Mouse (Mus musculus): ENCODE data around the gene Trim44. TPM values are rescaled to one million over a fixed set of nuclear protein-coding genes. Genes with fewer than 3 reads are reported as not detected.

Trim44 gene
- 30.8 and 33.5 TPM in 2 replicates for polyA plus RNA-seq (2014; fragmentation: Nextera tagmentation; extraction: Ambion mirVana)

- Histone ChIP-seq H3K36me3 (ENCODE audit: control insufficient read depth, insufficient read depth, low read length) (no peaks in the 10 kb centered on the region), H3K4me1 (replicated peaks; ENCODE audit: control insufficient read depth, insufficient read depth, low read length) (peaks cover 26% of the 10 kb centered on the region), H3K4me2 (ENCODE audit: low read length) (peak within 1 kb of the TSS; percentile 40), H3K27ac (ENCODE audit: low read depth) (no peak within 1 kb of the TSS; the same call in 1 of the 2 replicates), H3K27me3 (replicated peaks; ENCODE audit: control insufficient read depth, insufficient read depth, low read length) (no peaks in the 10 kb centered on the region), H3K9me3 (ENCODE audit: control insufficient read depth, low read length) (no peaks in the 10 kb centered on the region), H3K4me3 (ENCODE audit: low read depth, low read length) (no peak within 1 kb of the TSS), H3K9ac (ENCODE audit: low read length) (no peak within 1 kb of the TSS)
- ATAC-seq (replicated peaks; ENCODE audit: low FRiP score, low TSS enrichment, low read depth) (peak; percentile 37; the same call in 1 of the 2 replicates), DNase-seq (ENCODE audit: low spot score) (peak; percentile 62)
- 29% methylated on average over 14 of the region's 14 CpGs for WGBS
Observed at GRCm38 (mm10) chr2:102407363-102408184, at the start of gene Trim44. Trim44 (minus strand) TSS chr2:102407828.

- WGBS: 77% methylated on average over 1 of the region's 1 CpGs
- Histone ChIP-seq H3K9ac (ENCODE audit: low read length) (no peak overlapping the region), H3K4me3 (ENCODE audit: low read depth, low read length) (no peak overlapping the region), H3K9me3 (ENCODE audit: control insufficient read depth, low read length) (no peaks in the 10 kb centered on the region), H3K27ac (ENCODE audit: low read depth) (no peak overlapping the region), H3K27me3 (replicated peaks; ENCODE audit: control insufficient read depth, insufficient read depth, low read length) (no peaks in the 10 kb centered on the region), H3K36me3 (ENCODE audit: control insufficient read depth, insufficient read depth, low read length) (no peaks in the 10 kb centered on the region), H3K4me1 (replicated peaks; ENCODE audit: control insufficient read depth, insufficient read depth, low read length) (peaks cover 11% of the 10 kb centered on the region), H3K4me2 (ENCODE audit: low read length) (no peak overlapping the region)
- no peak for DNase-seq (ENCODE audit: low spot score)
- no peak for ATAC-seq (replicated peaks; ENCODE audit: low FRiP score, low TSS enrichment, low read depth)
Observed at GRCm38 (mm10) chr2:102455126-102455525, 47.5 kb upstream of the Trim44 start.

- Histone ChIP-seq H3K4me2 (ENCODE audit: low read length) (no peak overlapping the region), H3K36me3 (ENCODE audit: control insufficient read depth, insufficient read depth, low read length) (no peaks in the 10 kb centered on the region), H3K27me3 (replicated peaks; ENCODE audit: control insufficient read depth, insufficient read depth, low read length) (no peaks in the 10 kb centered on the region), H3K9me3 (ENCODE audit: control insufficient read depth, low read length) (no peaks in the 10 kb centered on the region), H3K4me3 (ENCODE audit: low read depth, low read length) (no peak overlapping the region), H3K4me1 (replicated peaks; ENCODE audit: control insufficient read depth, insufficient read depth, low read length) (peaks cover 18% of the 10 kb centered on the region), H3K27ac (ENCODE audit: low read depth) (no peak overlapping the region), H3K9ac (ENCODE audit: low read length) (no peak overlapping the region)
- ATAC-seq (replicated peaks; ENCODE audit: low FRiP score, low TSS enrichment, low read depth) (no peak), DNase-seq (ENCODE audit: low spot score) (peak; percentile 60)
- 33% methylated on average over 3 of the region's 3 CpGs for WGBS
Observed at GRCm38 (mm10) chr2:102453447-102453846, 45.8 kb upstream of the Trim44 start.

- DNase-seq (ENCODE audit: low spot score) (peak; percentile 75), ATAC-seq (replicated peaks; ENCODE audit: low FRiP score, low TSS enrichment, low read depth) (peak; percentile 80)
- Histone ChIP-seq H3K4me1 (replicated peaks; ENCODE audit: control insufficient read depth, insufficient read depth, low read length) (peaks cover 22% of the 10 kb centered on the region), H3K9ac (ENCODE audit: low read length) (peak within 1 kb of the TSS; percentile 82), H3K4me3 (ENCODE audit: low read depth, low read length) (peak within 1 kb of the TSS; percentile 73), H3K27me3 (replicated peaks; ENCODE audit: control insufficient read depth, insufficient read depth, low read length) (no peaks in the 10 kb centered on the region), H3K9me3 (ENCODE audit: control insufficient read depth, low read length) (no peaks in the 10 kb centered on the region), H3K36me3 (ENCODE audit: control insufficient read depth, insufficient read depth, low read length) (no peaks in the 10 kb centered on the region), H3K27ac (ENCODE audit: low read depth) (peak within 1 kb of the TSS; percentile 89), H3K4me2 (ENCODE audit: low read length) (peak within 1 kb of the TSS; percentile 99)
- WGBS: under 1% methylated on average over 45 of the region's 49 CpGs
Observed at GRCm38 (mm10) chr2:102451671-102452549, 44.3 kb upstream of the Trim44 start, which contains the start of gene Fjx1. Fjx1 (minus strand) TSS chr2:102452499.

GRCm38 (mm10) chr2:102450761-102451670 is 43.4 kb upstream of the Trim44 start:
- DNase-seq (ENCODE audit: low spot score) (peak; percentile 85), ATAC-seq (replicated peaks; ENCODE audit: low FRiP score, low TSS enrichment, low read depth) (peak; percentile 63)
- Histone ChIP-seq H3K9ac (ENCODE audit: low read length) (peak overlapping the region; percentile 82), H3K9me3 (ENCODE audit: control insufficient read depth, low read length) (no peaks in the 10 kb centered on the region), H3K4me2 (ENCODE audit: low read length) (peak overlapping the region; percentile 99), H3K36me3 (ENCODE audit: control insufficient read depth, insufficient read depth, low read length) (no peaks in the 10 kb centered on the region), H3K4me1 (replicated peaks; ENCODE audit: control insufficient read depth, insufficient read depth, low read length) (peaks cover 22% of the 10 kb centered on the region), H3K27ac (ENCODE audit: low read depth) (peak overlapping the region; percentile 89), H3K4me3 (ENCODE audit: low read depth, low read length) (peak overlapping the region; percentile 73), H3K27me3 (replicated peaks; ENCODE audit: control insufficient read depth, insufficient read depth, low read length) (no peaks in the 10 kb centered on the region)
- WGBS: under 1% methylated on average over 92 of the region's 109 CpGs

GRCm38 (mm10) chr2:102450248-102450760 is 42.7 kb upstream of the Trim44 start:
- Histone ChIP-seq H3K4me3 (ENCODE audit: low read depth, low read length) (peak overlapping the region; percentile 73), H3K4me1 (replicated peaks; ENCODE audit: control insufficient read depth, insufficient read depth, low read length) (peaks cover 22% of the 10 kb centered on the region), H3K4me2 (ENCODE audit: low read length) (peak overlapping the region; percentile 99), H3K27me3 (replicated peaks; ENCODE audit: control insufficient read depth, insufficient read depth, low read length) (no peaks in the 10 kb centered on the region), H3K27ac (ENCODE audit: low read depth) (peak overlapping the region; percentile 54), H3K9ac (ENCODE audit: low read length) (peak overlapping the region; percentile 82), H3K9me3 (ENCODE audit: control insufficient read depth, low read length) (no peaks in the 10 kb centered on the region), H3K36me3 (ENCODE audit: control insufficient read depth, insufficient read depth, low read length) (no peaks in the 10 kb centered on the region)
- ATAC-seq (replicated peaks; ENCODE audit: low FRiP score, low TSS enrichment, low read depth) (peak; percentile 14), DNase-seq (ENCODE audit: low spot score) (peak; percentile 82)
- under 1% methylated on average over 43 of the region's 43 CpGs for WGBS

GRCm38 (mm10) chr2:102449630-102450247 is 42.1 kb upstream of the Trim44 start:
- ATAC-seq (replicated peaks; ENCODE audit: low FRiP score, low TSS enrichment, low read depth) (no peak), DNase-seq (ENCODE audit: low spot score) (peak; percentile 75)
- Histone ChIP-seq H3K9me3 (ENCODE audit: control insufficient read depth, low read length) (no peaks in the 10 kb centered on the region), H3K27ac (ENCODE audit: low read depth) (peak overlapping the region; percentile 54; the same call in 1 of the 2 replicates), H3K4me1 (replicated peaks; ENCODE audit: control insufficient read depth, insufficient read depth, low read length) (peaks cover 19% of the 10 kb centered on the region), H3K36me3 (ENCODE audit: control insufficient read depth, insufficient read depth, low read length) (no peaks in the 10 kb centered on the region), H3K9ac (ENCODE audit: low read length) (peak overlapping the region; percentile 82), H3K4me2 (ENCODE audit: low read length) (peak overlapping the region; percentile 99), H3K4me3 (ENCODE audit: low read depth, low read length) (peak overlapping the region; percentile 73), H3K27me3 (replicated peaks; ENCODE audit: control insufficient read depth, insufficient read depth, low read length) (no peaks in the 10 kb centered on the region)
- WGBS: 6% methylated on average over 17 of the region's 17 CpGs

All from intestine, embryonic 14.5 days (tissue).